Mouse (Mus musculus) frontal cortex, postnatal 25 days (tissue): ENCODE measurements around the gene Tmem175.

Experiments used
- DNase-seq, 2 experiments: peaks; one replicate each; pipeline ENCODE4 v3.0.0; 2022; ENCODE audit warnings: low spot score in 2 of 2

The Tmem175 gene

DNA sequence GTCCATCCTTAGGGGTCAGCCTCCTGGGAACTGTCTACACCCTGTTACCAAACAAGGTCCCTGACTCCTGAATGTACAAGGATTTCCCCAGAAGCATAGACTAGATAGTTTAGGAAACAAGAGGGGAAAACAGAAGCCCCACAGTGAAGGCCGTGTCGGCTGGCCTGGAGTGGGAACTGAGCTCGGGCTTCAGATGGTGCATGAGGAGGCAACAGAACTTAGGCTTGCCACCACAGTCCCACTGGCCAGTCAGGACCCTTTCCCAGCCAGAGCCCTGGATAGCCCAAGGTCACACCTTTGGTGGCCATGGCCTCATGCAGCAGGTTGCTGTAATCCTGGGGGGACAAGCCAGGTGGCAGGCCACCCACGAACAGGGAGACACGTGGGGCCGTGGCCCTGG, 23.8 kb downstream of the Tmem175 start:
- DNase-seq = peak in 1 of 2 experiments; percentile 2

- DNase-seq = no peak
Measured at GRCm38 (mm10) chr5:108654444-108654990, 24.9 kb downstream of the Tmem175 start.

DNA sequence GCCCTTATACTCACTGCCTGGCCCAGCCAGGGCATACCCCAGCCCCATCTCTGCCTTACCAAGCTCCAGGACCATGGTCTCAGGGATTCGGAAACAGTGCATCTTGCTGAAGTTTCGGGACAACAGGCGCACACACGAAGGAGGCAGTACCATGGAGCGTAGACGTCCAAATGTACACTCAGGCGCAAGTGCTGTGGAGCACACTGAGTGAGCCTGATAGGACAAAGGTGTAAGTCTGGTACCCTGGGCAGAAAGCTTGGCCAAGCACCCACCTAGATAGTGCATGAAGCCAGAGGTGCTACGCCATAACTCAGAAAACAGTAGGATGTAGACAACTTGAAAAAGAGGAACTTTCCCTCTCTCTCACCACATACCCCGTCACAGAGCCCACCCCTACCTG, 25.8 kb downstream of the Tmem175 start:
- no peak for DNase-seq

- no peak for DNase-seq
Measured at GRCm38 (mm10) chr5:108655891-108656650, 26.5 kb downstream of the Tmem175 start.

DNA sequence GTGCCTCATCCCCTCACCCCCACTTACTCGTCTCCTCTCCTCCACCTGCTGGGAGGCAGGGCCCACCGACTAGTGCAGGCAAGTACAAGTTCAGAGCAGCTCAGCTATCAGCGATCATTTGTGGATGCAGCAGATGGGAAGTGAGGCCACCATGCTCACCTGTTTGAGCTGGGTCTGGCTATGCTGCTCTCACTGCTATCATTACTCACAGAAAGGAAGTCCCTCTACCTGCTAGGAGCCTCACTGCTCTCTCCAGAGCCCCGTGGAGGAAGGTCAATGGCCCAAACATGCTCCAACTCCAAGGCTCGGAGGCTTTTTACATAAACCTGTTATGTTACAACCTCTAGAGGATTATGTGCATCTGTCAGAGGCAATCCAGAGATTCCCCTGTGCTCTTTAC, 27.8 kb downstream of the Tmem175 start:
- DNase-seq = no peak

DNA sequence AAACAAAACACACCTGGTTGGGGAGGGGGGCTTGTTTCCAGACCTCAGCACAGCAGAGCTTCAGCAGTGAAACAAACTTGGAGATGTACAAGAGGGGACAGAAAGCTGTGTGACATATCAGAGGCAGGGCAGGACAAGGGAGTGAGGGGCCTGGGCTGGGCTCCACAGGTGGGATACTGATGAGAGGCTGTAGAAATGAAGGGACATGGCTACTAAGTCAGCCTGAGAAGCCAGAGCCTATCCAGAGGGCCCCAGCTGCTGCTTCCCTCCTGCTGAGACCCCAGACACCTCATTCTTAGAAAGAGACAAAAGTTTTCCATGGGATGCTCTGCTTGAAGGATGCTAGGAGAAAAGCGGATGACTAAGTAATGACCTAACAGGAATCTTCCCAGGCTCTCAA, 29.0 kb downstream of the Tmem175 start:
- no peak for DNase-seq

GRCm38 (mm10) chr5:108659698-108660631, 30.4 kb downstream of the Tmem175 start, which contains the start of gene Idua:
Gene Idua, plus strand, starts transcription at chr5:108660331.
- no peak for DNase-seq

DNA sequence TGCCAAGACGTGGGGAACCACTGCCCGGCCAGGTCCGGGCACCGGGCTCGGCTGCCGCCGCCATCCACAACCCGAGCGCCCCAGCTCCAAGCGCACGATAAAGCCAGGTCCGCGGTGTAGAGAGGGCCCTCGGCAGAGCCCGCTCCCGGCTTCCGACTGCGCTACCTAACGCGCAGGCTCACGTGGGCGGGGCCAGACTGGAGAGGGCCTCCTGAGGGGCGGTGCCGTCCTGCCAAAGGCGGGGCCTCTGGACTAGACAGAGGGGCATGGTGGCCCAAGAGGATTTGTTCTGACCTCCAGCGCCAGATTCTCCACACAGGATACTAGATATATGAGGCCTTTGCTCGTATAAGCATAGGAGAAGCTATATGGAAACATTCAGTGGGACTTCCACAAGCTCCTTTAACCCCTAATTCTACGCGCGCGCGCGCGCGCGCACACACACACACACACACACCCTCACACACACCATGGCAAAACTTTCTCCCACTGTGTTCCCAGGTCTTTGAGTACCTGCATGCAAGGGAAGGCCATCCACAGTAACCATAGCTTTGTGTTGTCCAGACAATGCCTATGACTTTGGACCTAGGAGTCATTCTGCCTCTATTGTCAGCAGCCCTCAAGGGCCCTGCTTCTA, 31.2 kb downstream of the Tmem175 start:
- peak; percentile 78 to 82 for DNase-seq

GRCm38 (mm10) chr5:108662772-108663171, 33.2 kb downstream of the Tmem175 start:
- no peak for DNase-seq

DNA sequence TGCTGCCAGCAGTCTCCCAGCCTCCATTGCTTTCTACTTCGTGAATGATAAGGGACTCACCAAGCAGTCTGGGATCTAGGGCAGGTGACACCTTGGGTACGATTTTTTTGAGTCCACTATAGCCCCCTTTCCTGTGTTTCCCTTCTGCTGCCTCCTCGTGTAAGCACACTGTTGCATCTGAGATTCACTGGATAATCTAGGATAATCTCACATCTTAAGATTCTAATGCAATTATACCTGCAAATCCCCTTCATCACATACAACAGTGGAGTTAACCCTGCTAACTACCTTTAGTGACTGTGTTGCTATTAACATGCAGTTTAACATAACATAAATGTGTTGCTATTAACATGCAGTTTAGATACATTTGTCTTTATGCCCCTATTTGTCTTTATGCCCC, 35.5 kb downstream of the Tmem175 start:
- no peak for DNase-seq

- no peak for DNase-seq
Measured at GRCm38 (mm10) chr5:108667370-108667769, 37.8 kb downstream of the Tmem175 start.

GRCm38 (mm10) chr5:108668387-108668932, 38.9 kb downstream of the Tmem175 start:
- no peak for DNase-seq

DNA sequence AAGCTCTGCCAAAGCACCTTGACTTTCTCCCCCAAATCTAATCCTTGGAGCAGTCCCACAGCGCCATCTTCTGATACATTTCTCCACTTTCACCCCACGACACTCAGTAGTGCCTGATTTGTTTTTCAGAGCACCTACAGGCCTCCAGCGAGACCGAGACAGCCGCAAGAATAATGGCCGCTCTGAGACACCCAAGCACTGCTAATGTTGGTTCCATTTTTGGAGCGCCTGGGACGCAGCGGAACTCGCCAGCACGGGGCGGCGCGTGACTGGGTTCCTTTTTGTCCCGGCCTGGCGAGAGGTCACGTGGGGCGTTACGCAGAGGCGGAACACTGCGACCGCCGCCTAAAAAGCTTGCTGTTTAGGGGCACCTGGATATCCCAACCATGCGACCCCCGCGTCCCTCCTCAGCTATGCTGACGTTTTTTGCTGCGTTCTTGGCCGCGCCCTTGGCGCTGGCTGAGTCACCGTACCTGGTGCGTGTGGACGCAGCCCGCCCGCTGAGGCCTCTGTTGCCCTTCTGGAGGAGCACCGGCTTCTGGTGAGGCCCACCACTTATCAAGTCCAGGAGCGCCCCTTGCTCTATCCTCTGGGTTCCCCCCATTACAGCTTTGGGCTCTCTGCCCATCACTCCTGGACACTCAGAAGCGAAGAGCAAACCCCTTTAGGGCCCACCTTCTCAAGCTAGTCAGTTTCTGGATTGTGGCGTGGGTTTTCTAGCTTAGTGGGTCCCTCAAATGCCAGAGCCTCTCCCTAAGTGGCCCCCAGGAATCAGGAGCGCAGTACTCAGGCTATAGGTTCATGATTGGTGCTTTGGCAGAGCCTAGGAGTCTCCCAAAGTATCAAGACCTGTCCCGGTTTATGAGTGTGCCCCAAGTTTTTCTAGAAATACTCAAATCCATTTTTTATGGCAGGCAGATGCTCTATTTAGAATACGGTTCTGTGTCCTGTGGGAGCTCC, 39.7 kb downstream of the Tmem175 start, which contains the start of gene Dgkq:
Gene Dgkq (minus strand): TSS at position 696 of the 960 bp plus-strand sequence.
- DNase-seq = peak; percentile 83

GRCm38 (mm10) chr5:108669986-108670385, 40.4 kb downstream of the Tmem175 start:
- no peak for DNase-seq

DNA sequence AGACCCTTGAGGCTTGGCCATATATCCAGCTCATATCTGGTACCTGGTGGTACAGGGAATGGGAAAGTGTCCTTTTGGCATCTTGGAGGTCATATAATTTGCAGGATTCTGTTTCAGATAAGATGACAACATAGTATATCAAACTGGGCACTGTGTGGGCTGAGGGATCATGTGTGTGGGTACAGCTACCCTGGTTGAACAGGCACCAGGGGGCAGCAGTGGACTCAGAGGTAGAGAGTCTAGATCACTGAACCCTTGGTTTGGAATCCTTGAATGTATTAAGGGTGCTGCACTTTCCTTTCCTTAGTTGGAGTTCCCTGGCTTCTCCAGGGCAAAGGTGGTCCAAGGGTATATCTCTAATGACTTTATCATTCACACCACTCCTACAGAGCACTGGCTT, 41.2 kb downstream of the Tmem175 start:
- no peak for DNase-seq

DNA sequence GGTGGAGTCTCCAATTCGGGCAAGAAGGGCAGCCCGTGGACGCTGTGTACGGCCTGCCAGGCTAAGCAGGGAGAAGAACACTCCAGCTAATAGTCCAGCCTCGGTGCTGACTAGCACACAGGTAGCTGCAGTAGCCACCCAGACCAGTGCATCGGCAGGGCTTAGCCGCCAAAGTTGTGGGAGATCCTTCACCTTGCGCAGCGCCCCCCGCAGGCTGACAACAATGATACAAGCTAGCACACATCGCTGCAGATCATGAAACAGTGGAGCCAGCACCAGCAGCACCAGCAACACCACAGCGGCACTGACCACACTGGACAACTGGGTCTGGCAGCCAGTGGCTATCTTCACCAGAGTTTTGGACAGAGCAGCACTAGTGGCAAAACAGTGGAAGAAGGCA, 42.2 kb downstream of the Tmem175 start:
- no peak for DNase-seq

GRCm38 (mm10) chr5:108674624-108675023, 45.1 kb downstream of the Tmem175 start:
- no peak for DNase-seq

GRCm38 (mm10) chr5:108675251-108675816, 45.8 kb downstream of the Tmem175 start, which contains the start of gene Slc26a1:
Gene Slc26a1, minus strand, starts transcription at chr5:108675569.
- DNase-seq = no peak

GRCm38 (mm10) chr5:108676772-108677498, 47.4 kb downstream of the Tmem175 start:
- no peak for DNase-seq
